Mouse (Mus musculus): ENCODE measurements around the gene Pitpna. TPM values are rescaled to one million over a fixed set of nuclear protein-coding genes. Genes with fewer than 3 reads are reported as not detected.

The Pitpna gene
- polyA plus RNA-seq, 1 experiment from 2014 or later, result 92.3 TPM

GRCm38 (mm10) chr11:75567346-75568114, 20.4 kb upstream of the Pitpna start:
- Histone ChIP-seq H3K4me3 (replicated peaks) (no peak overlapping the region), H3K27me3 (replicated peaks) (no peaks in the 10 kb centered on the region), H3K9me3 (no peaks in the 10 kb centered on the region), H3K9ac (no peak overlapping the region; the same call in 1 of the 2 replicates), H3K27ac (peak overlapping the region; percentile 51), H3K4me1 (replicated peaks) (peaks cover 50% of the 10 kb centered on the region), H3K36me3 (no peaks in the 10 kb centered on the region), H3K4me2 (replicated peaks) (no peak overlapping the region)
- no peak for ATAC-seq
- 49% methylated on average over 9 of the region's 9 CpGs for WGBS

- Histone ChIP-seq H3K4me1 (replicated peaks) (peaks cover 55% of the 10 kb centered on the region), H3K27me3 (replicated peaks) (no peaks in the 10 kb centered on the region), H3K36me3 (no peaks in the 10 kb centered on the region), H3K9ac (no peak overlapping the region), H3K4me2 (replicated peaks) (no peak overlapping the region), H3K4me3 (replicated peaks) (no peak overlapping the region), H3K27ac (0 out of 2 replicates have a peak overlapping the region, but pooled peaks have one; percentile 33), H3K9me3 (no peaks in the 10 kb centered on the region)
- 81% methylated on average over 6 of the region's 6 CpGs for WGBS
- no peak for ATAC-seq
These were observed 19.8 kb upstream of the Pitpna start for GRCm38 (mm10) chr11:75568115-75568511.

DNA sequence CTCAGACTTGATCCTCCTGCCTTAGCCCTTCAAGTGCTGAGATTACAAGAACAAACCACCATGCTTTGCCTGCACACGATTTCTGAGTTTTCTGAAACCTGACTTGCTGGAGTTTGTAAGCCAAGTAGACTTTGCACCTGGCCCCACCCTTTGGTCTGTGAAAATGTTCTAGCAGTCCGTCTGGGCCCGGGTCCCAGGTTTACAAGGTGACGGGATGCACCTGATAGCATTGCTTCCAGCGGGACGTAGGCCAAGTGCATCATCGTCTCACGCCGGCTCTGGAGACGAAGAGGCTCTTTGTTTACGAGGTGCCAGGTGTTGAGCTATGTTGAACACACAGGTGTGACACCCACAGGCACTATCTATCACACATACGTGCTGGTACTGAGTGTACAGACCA, 18.9 kb upstream of the Pitpna start:
- H3K27ac ChIP-seq, result peak overlapping the region; percentile 33

DNA sequence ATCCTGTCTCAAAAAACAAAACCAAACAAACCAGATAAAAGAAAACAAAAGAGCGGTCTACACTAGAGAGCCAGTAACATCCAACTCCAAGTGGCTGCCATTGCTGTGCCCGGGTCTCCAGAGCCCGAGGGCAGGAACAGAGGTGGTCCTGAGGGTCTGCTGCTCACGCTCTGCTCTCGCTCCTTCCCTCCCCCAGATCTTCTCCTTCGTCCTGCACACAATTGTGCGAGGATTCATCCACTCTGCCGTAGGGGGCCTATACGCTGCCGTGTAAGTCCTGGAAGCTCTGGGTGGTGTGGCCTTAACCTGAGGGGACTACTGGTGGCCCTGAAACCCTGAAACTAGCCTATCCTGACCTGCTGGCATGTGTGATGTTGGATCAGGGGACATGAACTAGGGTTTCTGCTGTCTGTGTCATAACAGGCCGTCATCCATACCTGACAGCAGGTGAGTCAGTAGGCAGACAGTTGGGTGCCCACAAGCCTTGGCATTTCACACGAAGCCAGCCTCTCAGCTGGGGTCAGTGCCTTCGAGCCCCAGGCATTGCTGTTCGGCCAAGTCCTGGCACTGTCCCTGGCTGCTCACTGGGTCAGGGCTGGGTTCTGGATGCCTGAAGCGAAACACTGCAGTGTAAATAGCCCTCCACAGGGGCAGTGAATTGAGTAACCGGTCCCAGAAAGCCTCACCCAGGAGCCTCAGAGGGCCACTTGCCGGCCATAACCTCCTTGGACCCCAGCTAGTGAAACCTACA, 17.3 kb upstream of the Pitpna start:
- no peaks in the 10 kb centered on the region for H3K36me3 ChIP-seq
- H3K4me3 ChIP-seq (replicated peaks), result no peak overlapping the region
- H3K27me3 ChIP-seq (replicated peaks), result no peaks in the 10 kb centered on the region
- H3K9me3 ChIP-seq, result no peaks in the 10 kb centered on the region
- no peak overlapping the region for H3K4me2 ChIP-seq (replicated peaks)
- H3K4me1 ChIP-seq (replicated peaks), result peaks cover 45% of the 10 kb centered on the region
- no peak overlapping the region for H3K27ac ChIP-seq
- WGBS, result 91% methylated on average over 17 of the region's 17 CpGs
- ATAC-seq, result no peak
- H3K9ac ChIP-seq, result no peak overlapping the region

More for the DNA sequence above, 18.9 kb upstream of the Pitpna start:
- Histone ChIP-seq H3K27me3 (replicated peaks) (no peaks in the 10 kb centered on the region), H3K4me3 (replicated peaks) (no peak overlapping the region), H3K9ac (no peak overlapping the region), H3K4me1 (replicated peaks) (peaks cover 49% of the 10 kb centered on the region), H3K4me2 (replicated peaks) (no peak overlapping the region), H3K36me3 (no peaks in the 10 kb centered on the region), H3K9me3 (no peaks in the 10 kb centered on the region)
- ATAC-seq, result no peak
- WGBS, result 69% methylated on average over 12 of the region's 12 CpGs

DNA sequence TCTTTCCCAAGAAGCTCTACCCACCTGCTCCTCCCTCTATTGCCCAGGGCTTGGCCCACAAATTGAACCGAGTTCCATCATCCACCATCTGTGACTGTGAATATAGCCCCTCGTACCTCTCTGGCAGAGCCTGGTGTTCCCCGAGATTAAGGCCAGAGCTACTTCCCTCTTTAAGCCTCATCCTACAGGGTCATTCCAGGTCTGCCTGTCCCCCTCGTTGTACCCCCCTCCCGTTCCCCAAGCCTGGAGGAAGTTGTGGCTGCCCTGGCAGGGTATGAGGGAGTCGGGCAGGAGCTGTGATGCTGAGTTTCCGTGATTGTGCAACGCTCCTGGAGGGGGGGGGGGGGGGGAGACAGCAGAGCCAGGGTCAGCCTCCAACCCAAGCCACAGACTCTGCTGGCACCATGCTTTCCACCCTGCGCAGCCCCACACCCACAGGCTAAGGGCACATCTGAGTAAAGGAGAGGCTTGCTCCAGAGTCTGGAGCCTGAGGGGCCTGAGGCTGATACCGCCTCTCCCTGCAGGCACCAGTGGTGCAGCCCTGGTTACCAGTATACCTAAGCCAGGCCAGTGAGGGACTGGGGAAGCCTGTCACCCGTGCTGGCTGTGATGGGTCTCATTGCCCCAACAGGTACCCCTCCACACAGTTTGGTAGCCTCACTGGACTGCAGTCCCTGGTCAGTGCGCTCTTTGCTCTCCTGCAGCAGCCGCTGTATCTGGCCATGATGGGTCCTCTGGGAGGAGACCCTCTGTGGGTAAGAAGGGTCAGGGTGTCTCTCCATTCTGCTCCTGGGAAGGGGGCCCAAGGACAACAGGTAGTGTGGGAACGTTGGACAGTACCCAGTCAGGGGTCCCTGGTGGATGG, 16.5 kb upstream of the Pitpna start:
- Histone ChIP-seq H3K9ac (no peak overlapping the region), H3K27ac (no peak overlapping the region), H3K4me1 (replicated peaks) (peaks cover 39% of the 10 kb centered on the region), H3K4me3 (replicated peaks) (no peak overlapping the region), H3K9me3 (no peaks in the 10 kb centered on the region), H3K27me3 (replicated peaks) (no peaks in the 10 kb centered on the region), H3K4me2 (replicated peaks) (no peak overlapping the region), H3K36me3 (no peaks in the 10 kb centered on the region)
- 69% methylated on average over 13 of the region's 14 CpGs for WGBS
- ATAC-seq, result no peak

DNA sequence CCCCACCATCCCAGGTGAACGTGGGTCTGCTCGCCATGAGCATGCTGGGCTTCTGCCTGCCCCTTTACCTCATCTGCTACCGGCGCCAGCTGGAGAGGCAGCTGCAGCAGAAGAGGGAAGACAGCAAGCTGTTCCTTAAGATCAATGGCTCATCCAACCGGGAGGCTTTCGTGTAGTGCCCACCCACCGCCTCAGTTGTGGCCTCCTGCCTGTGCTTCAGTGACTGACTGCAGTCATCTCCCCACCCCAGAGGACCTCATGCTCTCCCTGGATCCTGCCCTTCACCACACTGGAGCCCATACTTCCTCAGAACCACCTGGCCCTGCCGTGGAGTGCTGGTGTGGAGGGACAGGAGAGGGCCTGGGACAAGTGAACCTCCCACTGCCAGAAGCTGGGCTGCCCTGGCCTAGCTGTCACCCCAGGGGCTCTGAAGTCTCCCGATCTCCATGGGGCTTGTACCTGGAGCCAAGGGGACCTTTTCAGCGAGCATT, 15.6 kb upstream of the Pitpna start:
- H3K9me3 ChIP-seq, result no peaks in the 10 kb centered on the region
- WGBS, result 22% methylated on average over 10 of the region's 10 CpGs
- peaks cover 29% of the 10 kb centered on the region for H3K4me1 ChIP-seq (replicated peaks)
- peak overlapping the region; percentile 47 for H3K4me2 ChIP-seq (replicated peaks)
- no peaks in the 10 kb centered on the region for H3K36me3 ChIP-seq
- no peaks in the 10 kb centered on the region for H3K27me3 ChIP-seq (replicated peaks)
- H3K4me3 ChIP-seq (replicated peaks), result no peak overlapping the region
- peak; percentile 19 for ATAC-seq
- H3K9ac ChIP-seq, result peak overlapping the region; percentile 36; the same call in 1 of the 2 replicates
- H3K27ac ChIP-seq, result peak overlapping the region; percentile 76; the same call in 1 of the 2 replicates

- Histone ChIP-seq H3K9ac (peak overlapping the region; percentile 36; the same call in 1 of the 2 replicates), H3K4me2 (replicated peaks) (peak overlapping the region; percentile 47), H3K9me3 (no peaks in the 10 kb centered on the region), H3K36me3 (no peaks in the 10 kb centered on the region), H3K27me3 (replicated peaks) (no peaks in the 10 kb centered on the region), H3K4me1 (replicated peaks) (peaks cover 22% of the 10 kb centered on the region), H3K27ac (peak overlapping the region; percentile 76), H3K4me3 (replicated peaks) (no peak overlapping the region; the same call in 1 of the 2 replicates)
- ATAC-seq, result peak; percentile 81
- WGBS, result 3% methylated on average over 12 of the region's 12 CpGs
These were observed 14.8 kb upstream of the Pitpna start for GRCm38 (mm10) chr11:75572854-75573650.

DNA sequence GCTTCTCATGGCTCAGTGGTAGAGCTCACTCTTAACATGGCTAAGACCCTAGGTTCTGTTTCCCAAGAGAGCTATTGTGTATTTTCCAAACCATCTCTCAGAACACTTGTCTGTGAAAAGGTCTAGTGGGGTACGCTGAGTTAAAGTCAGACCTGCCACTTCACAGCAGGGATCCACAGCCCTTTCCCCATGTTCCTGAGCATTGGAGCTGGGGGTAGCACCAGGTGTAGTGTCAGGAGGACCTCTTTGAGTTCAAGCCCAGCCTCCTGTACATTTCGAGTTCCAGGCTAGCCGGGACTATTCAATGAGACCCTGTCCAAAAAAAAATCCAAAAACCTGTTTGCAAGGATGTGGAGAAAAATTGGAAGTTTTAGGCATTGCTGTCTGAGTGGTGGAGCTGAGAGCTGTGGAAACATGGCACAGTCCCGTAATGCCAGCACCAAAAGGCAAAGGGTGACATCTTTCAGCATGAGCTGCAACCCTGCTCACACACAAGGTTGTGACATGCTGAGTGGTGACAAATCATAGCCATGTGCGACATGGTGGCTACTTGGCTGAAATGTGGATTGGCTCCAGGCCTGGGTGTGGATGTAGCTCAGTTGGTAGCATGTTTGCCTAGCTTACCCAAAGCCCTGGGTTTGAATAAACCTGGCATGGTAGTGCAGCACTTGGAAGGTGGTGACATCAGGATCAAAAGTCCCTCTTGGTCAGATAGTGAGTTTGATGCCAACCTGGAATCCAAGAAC, 13.3 kb upstream of the Pitpna start:
- 90% methylated on average over 5 of the region's 5 CpGs for WGBS
- no peak overlapping the region for H3K27ac ChIP-seq
- peaks cover 19% of the 10 kb centered on the region for H3K4me1 ChIP-seq (replicated peaks)
- no peak overlapping the region for H3K4me2 ChIP-seq (replicated peaks)
- no peak overlapping the region for H3K9ac ChIP-seq
- no peak for ATAC-seq
- H3K36me3 ChIP-seq, result no peaks in the 10 kb centered on the region
- no peak overlapping the region for H3K4me3 ChIP-seq (replicated peaks)
- no peaks in the 10 kb centered on the region for H3K9me3 ChIP-seq
- no peaks in the 10 kb centered on the region for H3K27me3 ChIP-seq (replicated peaks)

- Histone ChIP-seq H3K9me3 (no peaks in the 10 kb centered on the region), H3K4me1 (replicated peaks) (peaks cover 19% of the 10 kb centered on the region), H3K9ac (no peak overlapping the region), H3K36me3 (no peaks in the 10 kb centered on the region), H3K27me3 (replicated peaks) (no peaks in the 10 kb centered on the region), H3K4me2 (replicated peaks) (no peak overlapping the region), H3K4me3 (replicated peaks) (no peak overlapping the region), H3K27ac (no peak overlapping the region)
- 69% methylated on average over 9 of the region's 9 CpGs for whole genome bisulfite sequencing
- no peak for ATAC-seq
These were observed 12.3 kb upstream of the Pitpna start for GRCm38 (mm10) chr11:75575560-75576123.

DNA sequence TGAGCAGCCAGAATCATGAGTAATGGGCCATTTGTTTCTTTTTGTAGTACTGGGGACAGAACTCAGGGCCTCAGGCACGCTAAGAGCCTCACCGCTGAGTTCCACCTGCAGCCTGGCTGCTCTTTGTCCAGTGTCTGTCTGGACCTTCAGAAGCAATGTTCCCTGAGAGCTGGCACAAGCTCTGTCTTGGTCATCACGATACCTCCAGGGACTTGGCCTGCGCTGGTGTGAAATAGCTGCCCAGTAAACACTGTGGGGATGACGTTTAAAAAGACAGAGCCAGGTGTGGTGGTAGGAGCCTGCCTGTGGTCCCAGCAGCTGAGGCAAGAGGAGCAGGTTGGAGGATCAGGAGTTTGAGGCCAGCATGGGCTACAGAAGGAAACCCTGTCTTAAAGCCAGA, 9.3 kb upstream of the Pitpna start:
- ATAC-seq, result no peak
- Histone ChIP-seq H3K4me2 (replicated peaks) (no peak overlapping the region), H3K4me1 (replicated peaks) (no peaks in the 10 kb centered on the region), H3K27ac (no peak overlapping the region), H3K36me3 (no peaks in the 10 kb centered on the region), H3K27me3 (replicated peaks) (no peaks in the 10 kb centered on the region), H3K9ac (no peak overlapping the region), H3K9me3 (no peaks in the 10 kb centered on the region), H3K4me3 (replicated peaks) (no peak overlapping the region)
- WGBS, result 82% methylated on average over 5 of the region's 5 CpGs

Data from intestine, embryonic 15.5 days (tissue).